Mouse (Mus musculus) G1E (cell line): ENCODE measurements at regions not wholly inside any gene's neighbourhood (a gene's known extent, or its start where the extent isn't known, plus 50 kb on each side); places are given as distances from the start of the nearest gene placed in this dataset.
A peak's percentile ranks its signal among the peaks of the same experiment; 100 is the strongest.

Source experiments
- ATAC-seq: 2 replicates; pipeline ENCODE4 v1.8.0; 2016; ENCODE audit warnings: mild to moderate bottlenecking; ENCODE audit not compliant: insufficient number of reproducible peaks, poor library complexity, low FRiP score, severe bottlenecking; ENCODE audit errors: extremely low read depth
- DNase-seq: peaks from one replicate; pipeline ENCODE4 v3.0.0; 2012; ENCODE audit warnings: low spot score
- H3K27me3 ChIP-seq: 2 replicates; pipeline ENCODE4 v1.6.1; 2012; ENCODE audit warnings: mild to moderate bottlenecking, low read length, inconsistent platforms; ENCODE audit not compliant: insufficient read depth
- H3K36me3 ChIP-seq: replicated peaks from 2 replicates; pipeline ENCODE3; 2012; ENCODE audit warnings: mild to moderate bottlenecking, inconsistent platforms
- H3K4me1 ChIP-seq: 2 replicates; pipeline ENCODE4 v1.6.1; 2012; ENCODE audit warnings: low read depth, low read length, inconsistent platforms, mixed read lengths; ENCODE audit not compliant: insufficient read depth
- H3K4me3 ChIP-seq: 2 replicates; pipeline ENCODE4 v1.5.1; 2012; ENCODE audit warnings: low read depth, mild to moderate bottlenecking, inconsistent platforms, low read length, moderate library complexity, mixed read lengths
- H3K9me3 ChIP-seq: replicated peaks from 2 replicates; pipeline ENCODE4 v1.6.1; 2012; ENCODE audit warnings: inconsistent platforms
- CTCF ChIP-seq: IDR thresholded peaks from 2 replicates; pipeline ENCODE4 v1.5.1; 2012; ENCODE audit warnings: low read depth, low read length, inconsistent platforms, mixed read lengths
- GATA1 ChIP-seq: IDR thresholded peaks from 2 replicates; pipeline ENCODE4 v1.6.1; 2012; ENCODE audit warnings: borderline replicate concordance, low read length, inconsistent platforms, mixed read lengths
- GATA2 ChIP-seq: IDR thresholded peaks from 2 replicates; pipeline ENCODE4 v1.6.1; 2012; ENCODE audit warnings: low read depth, low read length, inconsistent platforms, borderline replicate concordance
- POLR2AphosphoS5 ChIP-seq: IDR thresholded peaks from 2 replicates; pipeline ENCODE4 v1.6.1; 2012; ENCODE audit warnings: low read depth, low read length, inconsistent platforms; ENCODE audit not compliant: insufficient replicate concordance
- TAL1 ChIP-seq: conservative IDR thresholded peaks from 2 replicates; pipeline ENCODE4 v1.6.1; 2012; ENCODE audit warnings: low read depth, low read length, inconsistent platforms, mixed read lengths

GRCm38 (mm10) chr3:52190021-52190420 is 78.1 kb upstream of the Foxo1 start:
- Histone ChIP-seq H3K27me3 (no peaks in the 10 kb centered on the region), H3K36me3 (no peaks in the 10 kb centered on the region), H3K4me1 (no peaks in the 10 kb centered on the region), H3K9me3 (no peaks in the 10 kb centered on the region), H3K4me3 (no peak overlapping the region)
- ATAC-seq (no peak), DNase-seq (no peak)
- no peak for TF ChIP-seq CTCF
- no peak for TF ChIP-seq TAL1
- no peak for TF ChIP-seq POLR2AphosphoS5
- TF ChIP-seq GATA1, result no peak

- H3K36me3 ChIP-seq, result no peaks in the 10 kb centered on the region
- H3K4me1 ChIP-seq, result peaks cover 4% of the 10 kb centered on the region
- no peak overlapping the region for H3K4me3 ChIP-seq
- peaks cover 4% of the 10 kb centered on the region; the same call in 1 of the 2 replicates for H3K27me3 ChIP-seq
- H3K9me3 ChIP-seq, result no peaks in the 10 kb centered on the region
- TF ChIP-seq POLR2AphosphoS5 (no peak), TAL1 (no peak), GATA2 (no peak), CTCF (no peak), GATA1 (no peak)
- DNase-seq (no peak), ATAC-seq (no peak)
Observed at GRCm38 (mm10) chr3:52193026-52193425, 75.1 kb upstream of the Foxo1 start.

GRCm38 (mm10) chr3:52194216-52194615 is 73.9 kb upstream of the Foxo1 start:
- Histone ChIP-seq H3K27me3 (peaks cover 4% of the 10 kb centered on the region; the same call in 1 of the 2 replicates), H3K36me3 (no peaks in the 10 kb centered on the region), H3K4me3 (no peak overlapping the region), H3K9me3 (no peaks in the 10 kb centered on the region), H3K4me1 (peaks cover 4% of the 10 kb centered on the region)
- no peak for ATAC-seq
- TF ChIP-seq CTCF (no peak), TAL1 (no peak), GATA1 (no peak), GATA2 (no peak), POLR2AphosphoS5 (no peak)
- DNase-seq, result no peak

GRCm38 (mm10) chr3:52195486-52195885 is 72.7 kb upstream of the Foxo1 start:
- Histone ChIP-seq H3K4me3 (no peak overlapping the region), H3K4me1 (peaks cover 4% of the 10 kb centered on the region), H3K36me3 (no peaks in the 10 kb centered on the region), H3K9me3 (no peaks in the 10 kb centered on the region), H3K27me3 (peaks cover 4% of the 10 kb centered on the region; the same call in 1 of the 2 replicates)
- no peak for ATAC-seq
- DNase-seq, result no peak
- TF ChIP-seq TAL1 (no peak), CTCF (no peak), POLR2AphosphoS5 (no peak), GATA2 (no peak), GATA1 (no peak)

- Histone ChIP-seq H3K9me3 (no peaks in the 10 kb centered on the region), H3K4me3 (no peak overlapping the region; the same call in 1 of the 2 replicates), H3K4me1 (peaks cover 4% of the 10 kb centered on the region), H3K36me3 (no peaks in the 10 kb centered on the region), H3K27me3 (peaks cover 4% of the 10 kb centered on the region; the same call in 1 of the 2 replicates)
- DNase-seq, result peak; percentile 60
- ATAC-seq, result peak; percentile 40; the same call in 1 of the 2 replicates
- TF ChIP-seq TAL1 (no peak), CTCF (peak; percentile 39; the same call in 1 of the 2 replicates)
Observed at GRCm38 (mm10) chr3:52196047-52196935, 71.8 kb upstream of the Foxo1 start.

GRCm38 (mm10) chr3:52196936-52197246 is 71.2 kb upstream of the Foxo1 start:
- H3K4me3 ChIP-seq, result no peak overlapping the region
- peaks cover 4% of the 10 kb centered on the region for H3K4me1 ChIP-seq
- no peaks in the 10 kb centered on the region for H3K9me3 ChIP-seq
- ATAC-seq (no peak), DNase-seq (no peak)
- peaks cover 4% of the 10 kb centered on the region; the same call in 1 of the 2 replicates for H3K27me3 ChIP-seq
- H3K36me3 ChIP-seq, result no peaks in the 10 kb centered on the region
- TF ChIP-seq TAL1 (no peak), CTCF (no peak), GATA1 (no peak), POLR2AphosphoS5 (no peak)
